Mouse (Mus musculus) mouse embryonic stem cell (cell line): ENCODE measurements around the gene Ric8a.
"Not testable (repeated sequence)": the region's sequence is repeated elsewhere in the genome, so short reads cannot be mapped to it uniquely, and the experiment has no call there.

Experiments
- in situ Hi-C, 2 experiments: fragments of 300-500 bp; cut with MboI; formaldehyde crosslinking; loops; 1 replicate in 1 of 2; 3 replicates in 1 of 2; pipeline ENCODE4 v1.14.3; 2019 to 2020; ENCODE audit warnings: low sequenced_read_pairs in 2 of 2, low pct_unique_long_range_greater_than_20kb in 1 of 2, mixed read lengths in 1 of 2; ENCODE audit not compliant: unreplicated experiment in 1 of 2

The Ric8a gene

GRCm38 (mm10) chr7:140879355-140879754 is 22.6 kb downstream of the Ric8a start:
- in situ Hi-C loops = no loop called here

DNA sequence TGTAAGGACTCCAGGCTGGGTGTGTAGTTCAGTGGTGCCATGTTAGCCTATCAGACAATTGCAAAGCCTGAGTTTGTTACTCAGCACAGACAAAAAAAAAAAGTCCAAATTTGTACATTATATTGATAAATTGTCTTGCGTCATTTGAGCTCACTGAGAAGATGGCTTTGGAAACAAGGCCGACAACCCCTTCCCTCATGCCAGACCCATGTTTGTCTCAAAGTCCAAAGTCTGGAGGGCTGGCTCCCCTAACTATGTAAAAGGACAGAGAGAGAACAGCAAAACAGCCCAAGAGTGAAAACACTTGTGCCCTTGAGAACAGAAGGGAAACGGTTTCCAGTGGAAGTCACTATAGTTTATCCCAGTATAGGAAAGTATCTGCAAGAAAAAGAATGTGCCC is 23.7 kb downstream of the Ric8a start:
- in situ Hi-C loops = no loop called here

GRCm38 (mm10) chr7:140880865-140881515 is 24.2 kb downstream of the Ric8a start:
- in situ Hi-C loops = no loop called here

GRCm38 (mm10) chr7:140881696-140882468 is 25.1 kb downstream of the Ric8a start, which contains the start of the genes Psmd13 and Sirt3:
Gene Psmd13 (plus strand): TSS chr7:140881968.
Gene Sirt3 (minus strand): TSS chr7:140882309.
- in situ Hi-C loops = no loop called here

DNA sequence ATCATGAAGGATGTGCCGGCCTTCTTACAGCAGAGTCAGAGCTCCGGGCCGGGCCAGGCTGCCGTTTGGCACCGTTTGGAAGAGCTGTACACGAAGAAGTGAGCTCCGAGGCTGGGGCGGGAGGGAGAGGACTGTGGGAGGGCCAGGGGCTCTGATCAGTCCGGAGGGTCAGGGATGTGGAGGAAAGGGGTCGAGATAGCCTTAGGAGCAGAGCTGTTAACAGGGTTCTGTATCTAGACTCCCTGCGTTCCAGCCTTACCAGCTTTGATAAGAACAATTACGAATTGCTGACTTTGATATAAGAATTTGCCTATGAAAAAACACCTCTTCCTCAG is 25.7 kb downstream of the Ric8a start:
- in situ Hi-C loops = no loop called here

DNA sequence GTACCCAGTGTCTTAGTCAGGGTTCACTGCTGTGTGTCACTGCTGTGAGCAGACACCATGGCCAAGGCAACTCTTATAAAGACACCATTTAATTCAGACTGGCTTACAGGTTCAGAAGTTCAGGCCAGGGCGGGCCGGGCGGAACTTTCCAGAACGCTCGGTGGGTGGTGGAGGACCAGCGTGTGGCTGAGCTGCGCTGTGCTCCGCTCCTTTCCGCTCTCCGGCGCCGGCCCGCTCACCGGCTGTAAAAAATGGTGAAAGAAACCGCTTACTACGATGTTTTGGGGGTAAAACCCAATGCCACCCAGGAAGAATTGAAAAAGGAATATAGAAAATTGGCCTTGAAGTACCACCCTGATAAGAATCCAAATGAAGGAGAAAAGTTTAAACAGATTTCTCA is 33.9 kb downstream of the Ric8a start:
- in situ Hi-C loops = not testable (repeated sequence)

GRCm38 (mm10) chr7:140894031-140894430 is 37.3 kb downstream of the Ric8a start:
- in situ Hi-C loops = no loop called here

GRCm38 (mm10) chr7:140894611-140895010 is 37.9 kb downstream of the Ric8a start:
- in situ Hi-C loops = loop anchor here in 1 of 2 experiments (5.0 kb wide), 1 partner anchor 47 kb away; the partner anchor contains the start of genes Odf3 and Scgb1c1

DNA sequence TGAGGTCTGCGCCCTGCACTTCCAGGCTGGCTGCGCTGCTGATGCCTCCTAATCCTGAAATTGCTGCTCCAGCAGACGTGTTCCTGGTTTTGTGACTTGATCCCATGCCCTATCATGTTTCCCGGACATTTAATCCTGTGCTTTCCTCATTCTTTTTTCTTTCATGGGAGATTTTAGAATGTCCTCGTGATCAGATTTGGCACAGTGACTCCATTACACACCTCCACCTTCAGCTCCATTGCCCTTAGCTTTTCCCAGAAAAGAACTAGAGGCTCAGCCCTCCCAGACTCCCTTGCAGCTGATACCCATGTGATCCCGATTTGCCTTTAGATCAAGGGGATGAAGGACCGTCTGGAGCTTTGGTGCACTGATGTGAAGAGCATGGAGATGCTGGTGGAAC is 41.1 kb downstream of the Ric8a start:
- in situ Hi-C loops = loop anchor here in 1 of 2 experiments (5.0 kb wide), 1 partner anchor 51 kb away; the partner anchor contains the start of genes Odf3 and Scgb1c1

DNA sequence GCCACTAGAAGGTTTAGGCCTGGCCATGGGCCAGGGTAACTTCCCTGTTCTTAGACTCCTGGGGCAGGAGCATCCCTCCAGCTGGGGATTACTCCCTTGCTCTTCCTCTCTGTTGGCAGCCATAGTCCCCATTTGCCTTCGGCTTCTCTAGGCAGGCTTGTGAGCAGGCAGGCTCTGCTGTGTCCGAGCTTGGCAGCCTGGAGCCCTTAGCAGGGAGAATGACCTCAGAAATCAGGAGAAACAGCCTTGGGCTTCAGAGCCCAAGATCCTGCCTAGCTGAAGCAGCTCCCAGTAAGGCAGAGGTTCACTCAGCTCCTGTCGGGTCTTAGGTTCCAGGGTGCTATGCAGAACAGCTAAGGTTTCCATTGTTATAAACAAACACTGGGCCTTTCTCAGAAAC is 42.4 kb downstream of the Ric8a start:
- in situ Hi-C loops = loop anchor here in 1 of 2 experiments (5.0 kb wide), 1 partner anchor 52 kb away; the partner anchor contains the start of genes Odf3 and Scgb1c1

DNA sequence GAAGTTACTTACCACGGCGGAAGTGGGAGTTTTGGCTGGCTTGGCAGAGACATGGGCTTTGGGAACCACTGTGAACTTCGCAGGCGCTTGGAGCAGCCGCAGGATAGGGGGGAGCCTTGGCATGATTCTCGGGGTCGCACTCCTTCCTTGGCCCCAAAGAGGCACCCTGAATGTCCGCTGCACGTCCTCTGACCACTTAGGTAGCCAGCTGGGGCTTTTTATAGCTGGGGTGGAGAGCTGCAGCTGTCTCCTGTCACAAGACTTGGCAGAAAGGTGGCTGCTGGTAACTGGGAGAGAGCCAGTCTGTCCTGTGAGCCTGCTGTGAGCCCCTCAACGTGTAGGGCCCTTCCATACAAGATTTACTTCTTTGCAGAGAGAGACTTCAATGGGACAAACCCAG is 43.5 kb downstream of the Ric8a start, which contains the start of gene Cox8b:
Cox8b (minus strand) TSS at position 227 of the 400 bp plus-strand sequence.
- in situ Hi-C loops = loop anchor here in 1 of 2 experiments (5.0 to 25.0 kb wide), 2 partner anchors 58 to 287 kb away; partner anchors contain the start of genes Hras and Lrrc56

DNA sequence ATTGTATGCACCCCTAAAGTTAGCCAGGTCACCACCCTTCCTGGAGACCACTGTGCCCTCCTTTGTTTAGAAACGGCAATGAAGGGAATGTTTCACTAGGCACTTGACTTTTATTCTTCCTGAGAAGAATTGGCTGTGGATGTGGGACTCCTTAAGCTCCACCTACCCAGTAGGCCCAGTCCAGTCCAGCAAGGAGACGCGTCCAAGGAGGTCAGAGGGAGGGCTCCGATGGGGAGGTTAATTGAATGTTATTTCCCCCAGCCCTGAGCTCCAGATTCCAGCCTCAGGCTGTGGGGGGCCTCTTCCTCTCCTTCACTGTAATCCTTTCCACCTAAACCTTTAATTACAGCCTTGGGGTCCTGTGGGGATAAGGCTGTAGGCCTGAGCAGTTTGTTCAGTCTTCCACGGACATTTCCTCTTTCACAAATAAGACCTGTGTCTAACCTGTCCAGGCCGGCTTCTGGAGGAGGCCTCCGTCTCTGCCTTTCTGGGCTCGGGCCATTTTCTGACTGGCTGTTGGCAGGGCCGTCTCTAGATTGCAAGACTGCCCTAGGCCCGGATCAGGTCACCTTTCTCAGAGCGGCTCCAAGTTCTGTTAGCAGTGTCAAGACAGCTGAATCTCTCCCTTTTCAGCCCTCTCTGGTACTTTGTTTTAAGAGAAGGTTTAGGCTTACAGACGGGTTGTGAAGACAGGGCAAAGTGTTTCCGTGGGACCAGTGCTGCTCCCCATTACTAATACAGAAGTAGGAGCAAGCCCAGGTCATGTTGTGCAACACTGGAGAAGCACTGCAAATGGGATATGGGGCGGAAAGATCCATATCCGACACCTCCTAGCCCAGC is 45.5 kb downstream of the Ric8a start:
- in situ Hi-C loops = loop anchor here in 1 of 2 experiments (5.0 to 25.0 kb wide), 2 partner anchors 60 to 285 kb away; partner anchors contain the start of genes Hras and Lrrc56

GRCm38 (mm10) chr7:140903212-140903611 is 46.5 kb downstream of the Ric8a start:
- in situ Hi-C loops = loop anchor here in 1 of 2 experiments (5.0 to 25.0 kb wide), 2 partner anchors 61 to 284 kb away; partner anchors contain the start of genes Hras and Lrrc56

- in situ Hi-C loops = loop anchor here in 1 of 2 experiments (25.0 kb wide), 1 partner anchor 282 kb away; the partner anchor contains the start of genes Hras and Lrrc56
Observed at GRCm38 (mm10) chr7:140905642-140906081, 48.9 kb downstream of the Ric8a start.

DNA sequence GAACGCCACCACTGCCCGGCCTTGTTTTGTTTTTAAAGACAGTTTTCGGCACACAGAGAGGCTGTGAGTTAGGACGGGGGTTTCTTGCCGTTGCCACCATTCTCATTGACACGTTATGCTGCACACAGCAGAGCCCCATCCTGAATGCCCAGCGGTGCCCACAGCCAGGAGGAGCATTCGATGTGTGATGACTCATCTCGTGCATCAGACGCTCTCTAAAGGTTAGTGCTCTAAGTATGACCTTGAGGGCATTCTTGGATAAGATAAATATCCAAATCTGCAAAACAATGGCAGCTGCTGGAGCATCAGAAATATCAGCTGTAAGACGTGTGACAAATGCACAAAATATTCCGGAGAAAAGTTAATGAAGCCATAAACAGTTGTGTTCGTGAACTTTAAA is 50.4 kb downstream of the Ric8a start:
- in situ Hi-C loops = loop anchor here in 1 of 2 experiments (25.0 kb wide), 1 partner anchor 280 kb away; the partner anchor contains the start of genes Hras and Lrrc56

GRCm38 (mm10) chr7:140907697-140908096 is 50.9 kb downstream of the Ric8a start:
- in situ Hi-C loops = loop anchor here in 1 of 2 experiments (25.0 kb wide), 1 partner anchor 280 kb away; the partner anchor contains the start of genes Hras and Lrrc56

DNA sequence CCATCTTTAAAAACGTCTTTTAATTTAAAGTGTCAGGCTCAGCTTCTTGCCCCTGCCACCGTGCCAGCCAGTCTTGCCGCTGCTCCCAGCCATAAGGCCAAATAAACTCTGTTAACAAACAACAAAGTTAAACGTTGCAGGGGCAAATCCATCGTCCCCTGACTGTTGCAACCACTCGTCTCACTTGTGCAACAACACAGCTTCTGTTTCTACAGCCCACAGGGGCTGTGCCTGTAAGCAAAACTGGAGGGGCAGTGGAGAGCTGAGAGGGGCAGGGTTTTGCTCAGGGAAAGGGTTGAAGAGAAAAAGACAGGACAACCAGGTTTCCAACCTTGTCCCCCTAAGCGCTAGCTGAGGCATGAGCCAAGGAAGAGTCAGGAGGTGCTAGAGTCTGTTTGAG is 51.4 kb downstream of the Ric8a start:
- in situ Hi-C loops = loop anchor here in 1 of 2 experiments (25.0 kb wide), 1 partner anchor 279 kb away; the partner anchor contains the start of genes Hras and Lrrc56

DNA sequence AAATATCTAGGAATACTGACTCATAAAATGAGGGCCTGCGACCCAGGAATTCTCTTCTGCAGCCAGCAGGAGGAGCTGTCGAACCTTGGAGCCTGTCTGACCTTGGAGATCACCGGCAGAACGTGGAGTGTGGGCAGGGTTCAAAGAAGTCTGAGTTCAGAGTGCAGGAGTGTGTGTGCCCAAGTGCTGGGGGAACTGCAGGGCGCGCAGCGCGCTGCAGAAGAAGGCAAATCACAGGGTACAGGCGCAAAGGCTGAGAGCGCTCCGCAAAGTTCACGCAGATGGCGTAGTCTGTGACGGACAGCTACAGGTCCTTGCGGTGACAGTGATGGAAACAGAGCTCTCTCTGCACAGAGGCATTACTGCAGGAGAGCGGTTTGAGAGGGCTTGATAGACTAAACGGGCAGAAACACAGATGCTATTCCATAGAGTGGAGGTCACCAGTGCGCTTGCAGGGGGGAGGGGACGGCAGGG is 51.9 kb downstream of the Ric8a start:
- in situ Hi-C loops = loop anchor here in 1 of 2 experiments (25.0 kb wide), 1 partner anchor 279 kb away; the partner anchor contains the start of genes Hras and Lrrc56
